Mouse (Mus musculus) liver, embryonic 12.5 days (tissue): ENCODE results near the gene Hnrnpc. TPM values are rescaled to one million over a fixed set of nuclear protein-coding genes. Genes with fewer than 3 reads are reported as not detected.
"Not testable (repeated sequence)": the region's sequence is repeated elsewhere in the genome, so short reads cannot be mapped to it uniquely, and the experiment has no call there.

ENCODE experiments used
- ATAC-seq: fragments of 200-750 bp; cut with Nextera tagmentation; 2 replicates; pipeline ENCODE4 v1.8.0; 2017; ENCODE audit warnings: moderate number of reproducible peaks, mild to moderate bottlenecking, moderate library complexity
- H3K27ac ChIP-seq: fragments of 300-500 bp; sonication (generic); 2 replicates; pipeline ENCODE4 v1.5.1; 2016; ENCODE audit warnings: mild to moderate bottlenecking
- H3K27me3 ChIP-seq: fragments of 300-500 bp; sonication (generic); replicated peaks from 2 replicates; pipeline ENCODE4 v1.6.1; 2016; ENCODE audit warnings: mild to moderate bottlenecking, moderate library complexity
- H3K36me3 ChIP-seq: fragments of 300-500 bp; sonication (generic); 2 replicates; pipeline ENCODE4 v1.6.1; 2016; ENCODE audit warnings: mild to moderate bottlenecking, moderate library complexity
- H3K4me1 ChIP-seq: fragments of 300-500 bp; sonication (generic); 2 replicates; pipeline ENCODE4 v1.6.1; 2016
- H3K4me2 ChIP-seq: fragments of 300-500 bp; sonication (generic); 2 replicates; pipeline ENCODE4 v1.6.1; 2016; ENCODE audit warnings: mild to moderate bottlenecking, moderate library complexity
- H3K4me3 ChIP-seq: fragments of 300-500 bp; sonication (generic); 2 replicates; pipeline ENCODE4 v1.5.1; 2016; ENCODE audit warnings: mild to moderate bottlenecking, moderate library complexity
- H3K9ac ChIP-seq: fragments of 300-500 bp; sonication (generic); 2 replicates; pipeline ENCODE4 v1.6.1; 2016; ENCODE audit warnings: mild to moderate bottlenecking, moderate library complexity
- H3K9me3 ChIP-seq: fragments of 300-500 bp; sonication (generic); replicated peaks from 2 replicates; pipeline ENCODE4 v1.6.1; 2016; ENCODE audit warnings: mild to moderate bottlenecking, moderate library complexity
- WGBS: fragments of 180-500 bp; shearing (Covaris S2); methylation state at CpG from one replicate; pipeline ENCODE4 v1.1.7; 2016; ENCODE audit not compliant: insufficient replicate concordance; 5-methylcytosine and 5-hydroxymethylcytosine counted together
- polyA plus RNA-seq: library from polyadenylated mRNA; unstranded; fragments of >200 nt; fragmentation: Nextera tagmentation; extraction: Ambion mirVana; gene quantifications from 2 replicates; pipeline ENCODE4 v1.2.1, GENCODE M21; 2016

The Hnrnpc gene
- polyA plus RNA-seq, 1 experiment from 2014 or later, result 438 TPM

GRCm38 (mm10) chr14:52101285-52102157 lies 2.3 kb downstream of the Hnrnpc start:
- peak overlapping the region; percentile 98 for H3K9ac ChIP-seq
- H3K4me2 ChIP-seq, result peak overlapping the region; percentile 85
- H3K36me3 ChIP-seq, result peaks cover 43% of the 10 kb centered on the region
- ATAC-seq, result no peak
- no peaks in the 10 kb centered on the region for H3K27me3 ChIP-seq
- H3K9me3 ChIP-seq, result no peaks in the 10 kb centered on the region
- peaks cover 64% of the 10 kb centered on the region for H3K4me1 ChIP-seq
- H3K27ac ChIP-seq, result 0 out of 2 replicates have a peak overlapping the region, but pooled peaks have one; percentile 11
- 38% methylated on average over 1 of the region's 1 CpGs for WGBS
- peak overlapping the region; percentile 91 for H3K4me3 ChIP-seq

DNA sequence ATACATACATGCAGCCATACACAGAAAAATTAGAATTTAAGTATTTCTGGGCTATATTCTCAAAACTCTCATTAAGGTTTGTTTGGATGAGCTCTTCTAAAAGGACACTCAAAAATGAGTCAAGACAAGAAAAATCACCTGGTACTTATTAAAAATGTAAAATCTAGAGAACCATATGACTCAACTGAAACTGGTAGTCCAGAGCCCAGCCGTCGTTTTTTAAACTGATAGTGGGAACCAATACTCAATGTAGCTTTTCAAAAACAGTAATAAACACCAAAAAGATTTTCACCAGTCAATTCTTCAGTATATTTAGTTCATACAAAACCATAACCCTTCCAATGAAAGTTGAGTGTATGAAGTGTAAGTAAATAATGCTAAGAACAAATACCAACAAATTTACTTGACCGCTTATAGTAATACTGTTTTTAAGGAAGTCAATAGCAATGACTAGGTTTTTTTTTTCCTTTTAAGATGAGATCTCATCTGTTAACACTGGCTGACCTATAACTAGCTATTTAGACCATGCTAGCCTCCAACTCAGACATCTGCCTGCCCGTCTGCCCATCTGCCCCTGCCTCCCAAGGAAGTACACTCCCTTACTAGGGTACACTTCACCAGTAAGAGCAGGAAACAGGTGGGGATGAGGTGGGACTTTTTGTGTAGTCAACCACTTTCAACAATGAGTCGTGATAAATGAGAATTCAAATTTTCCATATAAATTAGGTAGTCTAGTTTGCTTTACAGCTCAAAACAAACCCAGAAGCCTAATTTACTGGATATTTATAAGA lies 3.5 kb downstream of the Hnrnpc start:
- H3K9me3 ChIP-seq, result no peaks in the 10 kb centered on the region

DNA sequence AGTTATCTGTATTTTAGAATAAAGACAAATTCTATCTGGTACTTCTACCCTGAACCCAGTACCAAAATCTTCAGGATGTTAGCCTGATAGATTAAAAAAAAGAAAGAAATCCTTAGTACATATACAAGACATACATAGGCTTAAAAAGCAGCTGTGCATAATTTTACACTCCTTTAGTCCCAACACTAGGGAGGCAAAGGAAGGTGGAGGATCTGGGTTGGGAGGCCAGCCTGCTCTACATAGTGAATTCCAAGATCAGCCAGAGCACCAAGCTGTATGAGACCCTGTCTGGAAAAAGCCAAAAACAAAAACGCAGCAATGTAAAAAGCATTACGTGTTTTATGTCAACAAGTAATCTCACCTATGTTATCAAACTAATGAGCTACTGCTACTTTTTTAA lies 4.3 kb downstream of the Hnrnpc start:
- ATAC-seq, result no peak
- 80% methylated on average over 2 of the region's 2 CpGs for WGBS
- Histone ChIP-seq H3K4me2 (peak overlapping the region; percentile 85), H3K9me3 (no peaks in the 10 kb centered on the region), H3K9ac (no peak overlapping the region), H3K4me1 (peaks cover 48% of the 10 kb centered on the region), H3K4me3 (no peak overlapping the region), H3K36me3 (peaks cover 62% of the 10 kb centered on the region), H3K27ac (no peak overlapping the region), H3K27me3 (no peaks in the 10 kb centered on the region)

More for the DNA sequence above, 3.5 kb downstream of the Hnrnpc start:
- H3K4me2 ChIP-seq, result peak overlapping the region; percentile 85
- no peaks in the 10 kb centered on the region for H3K27me3 ChIP-seq
- H3K36me3 ChIP-seq, result peaks cover 54% of the 10 kb centered on the region
- 47% methylated on average over 5 of the region's 5 CpGs for WGBS
- 0 out of 2 replicates have a peak overlapping the region, but pooled peaks have one; percentile 35 for H3K9ac ChIP-seq
- peak overlapping the region; percentile 91 for H3K4me3 ChIP-seq
- no peak for ATAC-seq
- peaks cover 54% of the 10 kb centered on the region for H3K4me1 ChIP-seq
- no peak overlapping the region for H3K27ac ChIP-seq

GRCm38 (mm10) chr14:52098387-52098786 lies 5.4 kb downstream of the Hnrnpc start:
- not testable (repeated sequence) for H3K4me2 ChIP-seq, H3K27ac ChIP-seq, H3K9ac ChIP-seq, H3K27me3 ChIP-seq, H3K4me3 ChIP-seq, H3K9me3 ChIP-seq, ATAC-seq
- Histone ChIP-seq H3K4me1 (peaks cover 46% of the 10 kb centered on the region), H3K36me3 (peaks cover 72% of the 10 kb centered on the region)
- WGBS, result 79% methylated on average over 3 of the region's 3 CpGs

DNA sequence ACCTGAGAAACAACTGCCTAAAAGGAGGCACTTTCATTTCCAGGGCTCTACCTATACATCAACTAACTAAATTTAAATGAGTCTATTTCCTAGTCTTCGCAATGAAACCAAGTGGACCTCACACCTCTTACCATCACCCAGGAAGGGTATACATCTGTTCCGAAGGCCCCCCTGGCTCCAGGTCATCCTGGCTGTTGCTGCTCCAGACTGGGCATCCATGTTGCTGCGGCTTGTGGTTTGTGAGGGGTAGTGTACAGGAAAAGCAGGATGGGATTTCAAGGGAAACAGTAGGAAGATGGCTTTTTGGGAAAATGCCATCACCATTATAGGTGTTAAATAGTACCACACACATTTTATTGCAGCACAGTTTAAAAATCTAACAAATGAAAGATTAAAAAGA lies 6.6 kb downstream of the Hnrnpc start:
- not testable (repeated sequence) for H3K9ac ChIP-seq, H3K27me3 ChIP-seq, ATAC-seq, H3K4me3 ChIP-seq, H3K27ac ChIP-seq, H3K4me2 ChIP-seq, H3K9me3 ChIP-seq
- Histone ChIP-seq H3K4me1 (peaks cover 40% of the 10 kb centered on the region), H3K36me3 (peaks cover 82% of the 10 kb centered on the region)
- 95% methylated on average over 3 of the region's 3 CpGs for WGBS

GRCm38 (mm10) chr14:52094533-52094932 lies 9.3 kb downstream of the Hnrnpc start:
- H3K27me3 ChIP-seq, result no peaks in the 10 kb centered on the region
- H3K27ac ChIP-seq, result no peak overlapping the region
- H3K4me2 ChIP-seq, result no peak overlapping the region
- peaks cover 13% of the 10 kb centered on the region for H3K4me1 ChIP-seq
- no peaks in the 10 kb centered on the region for H3K9me3 ChIP-seq
- 82% methylated on average over 1 of the region's 1 CpGs for whole genome bisulfite sequencing
- peaks cover 87% of the 10 kb centered on the region for H3K36me3 ChIP-seq
- no peak overlapping the region for H3K9ac ChIP-seq
- H3K4me3 ChIP-seq, result no peak overlapping the region
- no peak for ATAC-seq

GRCm38 (mm10) chr14:52083083-52083482 lies 20.7 kb downstream of the Hnrnpc start:
- ATAC-seq, result no peak
- Histone ChIP-seq H3K4me2 (no peak overlapping the region), H3K9ac (no peak overlapping the region), H3K36me3 (peaks cover 93% of the 10 kb centered on the region), H3K27me3 (no peaks in the 10 kb centered on the region), H3K4me3 (no peak overlapping the region), H3K27ac (no peak overlapping the region), H3K4me1 (no peaks in the 10 kb centered on the region), H3K9me3 (no peaks in the 10 kb centered on the region)

DNA sequence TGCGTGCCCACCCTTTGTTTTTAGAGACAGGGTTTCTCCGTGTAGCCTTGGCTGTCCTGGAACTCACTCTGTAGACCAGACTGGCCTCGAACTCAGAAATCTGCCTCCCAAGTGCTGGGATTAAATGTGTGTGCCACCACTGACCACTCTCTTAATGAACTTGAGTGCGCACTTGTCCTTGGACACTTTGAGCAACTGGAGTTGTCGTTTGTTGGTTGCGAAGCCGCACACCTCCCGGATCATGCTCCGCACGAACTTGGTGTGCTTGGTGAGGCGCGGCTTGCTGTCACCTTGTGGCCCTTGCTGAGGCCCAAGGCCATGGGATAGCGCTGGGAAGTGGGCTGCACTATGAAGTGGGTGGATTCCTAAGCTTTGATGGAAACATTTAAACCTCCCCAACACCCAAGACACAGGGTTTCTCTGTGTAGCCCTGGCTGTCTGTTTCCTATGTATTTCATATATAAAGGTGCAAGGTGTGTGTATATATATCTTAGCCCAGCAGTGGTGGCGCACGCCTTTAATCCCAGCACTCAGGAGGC lies 32.2 kb downstream of the Hnrnpc start:
- Histone ChIP-seq H3K4me3 (no peak overlapping the region), H3K4me2 (no peak overlapping the region), H3K27ac (no peak overlapping the region), H3K36me3 (peaks cover 64% of the 10 kb centered on the region), H3K9ac (no peak overlapping the region), H3K4me1 (no peaks in the 10 kb centered on the region), H3K27me3 (no peaks in the 10 kb centered on the region), H3K9me3 (no peaks in the 10 kb centered on the region)
- 0 out of 2 replicates have a peak, but pooled peaks have one; percentile 31 for ATAC-seq
- WGBS, result 91% methylated on average over 15 of the region's 15 CpGs

DNA sequence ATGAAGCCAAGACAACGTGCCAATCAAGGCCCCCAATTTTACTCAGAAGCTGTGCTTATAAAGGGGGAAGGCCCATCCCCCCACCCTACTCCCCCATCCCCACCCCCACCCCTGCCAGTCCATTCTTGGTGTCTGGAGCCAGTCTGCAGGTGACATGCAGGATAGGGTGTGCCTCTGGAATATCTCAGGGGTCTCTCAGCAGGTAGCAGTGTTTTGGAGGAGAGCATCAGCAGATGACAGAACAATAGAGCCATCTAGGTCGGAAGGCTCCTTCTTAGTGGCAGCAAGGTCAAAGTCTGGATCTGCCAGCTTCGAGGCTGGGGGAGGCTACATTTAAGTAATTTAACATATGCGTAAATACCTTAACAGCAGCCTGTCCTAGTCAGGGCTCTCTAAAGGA lies 37.7 kb downstream of the Hnrnpc start:
- 46% methylated on average over 4 of the region's 4 CpGs for WGBS
- peaks cover 5% of the 10 kb centered on the region for H3K27me3 ChIP-seq
- no peaks in the 10 kb centered on the region for H3K4me1 ChIP-seq
- ATAC-seq, result no peak
- H3K4me3 ChIP-seq, result no peak overlapping the region
- H3K9me3 ChIP-seq, result no peaks in the 10 kb centered on the region
- no peak overlapping the region for H3K4me2 ChIP-seq
- peaks cover 9% of the 10 kb centered on the region for H3K36me3 ChIP-seq
- no peak overlapping the region for H3K9ac ChIP-seq
- H3K27ac ChIP-seq, result no peak overlapping the region

GRCm38 (mm10) chr14:52061798-52062197 lies 42.0 kb downstream of the Hnrnpc start:
- H3K4me1 ChIP-seq, result no peaks in the 10 kb centered on the region
- no peak overlapping the region for H3K4me2 ChIP-seq
- no peak overlapping the region for H3K4me3 ChIP-seq
- H3K9ac ChIP-seq, result no peak overlapping the region
- no peaks in the 10 kb centered on the region for H3K9me3 ChIP-seq
- WGBS, result 65% methylated on average over 8 of the region's 8 CpGs
- peaks cover 5% of the 10 kb centered on the region for H3K27me3 ChIP-seq
- ATAC-seq, result no peak
- H3K36me3 ChIP-seq, result no peaks in the 10 kb centered on the region
- no peak overlapping the region for H3K27ac ChIP-seq

- 74% methylated on average over 1 of the region's 1 CpGs for WGBS
- no peak for ATAC-seq
- Histone ChIP-seq H3K4me2 (no peak overlapping the region), H3K4me1 (no peaks in the 10 kb centered on the region), H3K27me3 (peaks cover 5% of the 10 kb centered on the region), H3K36me3 (no peaks in the 10 kb centered on the region), H3K4me3 (no peak overlapping the region), H3K9ac (no peak overlapping the region), H3K27ac (no peak overlapping the region), H3K9me3 (no peaks in the 10 kb centered on the region)
Observed at GRCm38 (mm10) chr14:52060800-52061199, 43.0 kb downstream of the Hnrnpc start.

DNA sequence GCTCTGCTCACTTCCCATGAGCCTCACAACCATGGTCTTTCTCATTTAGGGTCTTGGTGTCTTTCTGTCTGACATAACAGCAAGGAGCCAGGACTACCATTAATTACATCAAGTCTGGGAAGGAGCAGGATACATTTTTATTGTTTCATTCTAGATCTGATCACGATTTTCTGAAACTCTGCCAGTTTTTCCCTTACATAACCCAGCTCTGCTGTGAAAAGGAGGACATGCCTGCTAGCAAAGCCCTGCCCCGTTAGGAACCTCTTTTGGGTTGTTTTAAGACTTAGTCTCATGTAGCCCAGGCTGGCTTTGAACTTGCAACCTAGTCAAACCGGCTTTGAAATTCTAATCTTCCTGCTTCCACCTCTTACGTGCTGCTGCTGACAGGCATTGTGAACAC lies 43.8 kb downstream of the Hnrnpc start:
- H3K9ac ChIP-seq, result no peak overlapping the region
- no peak overlapping the region for H3K4me3 ChIP-seq
- 63% methylated on average over 4 of the region's 4 CpGs for WGBS
- H3K4me2 ChIP-seq, result no peak overlapping the region
- H3K9me3 ChIP-seq, result no peaks in the 10 kb centered on the region
- peaks cover 5% of the 10 kb centered on the region for H3K27me3 ChIP-seq
- H3K36me3 ChIP-seq, result no peaks in the 10 kb centered on the region
- ATAC-seq, result no peak
- no peaks in the 10 kb centered on the region for H3K4me1 ChIP-seq
- no peak overlapping the region for H3K27ac ChIP-seq
